Mouse (Mus musculus) spleen, adult 2 months (tissue): ENCODE results near the gene Prr19.

Source experiments
- CTCF ChIP-seq: fragments of 200-500 bp; IDR thresholded peaks from 2 replicates; pipeline ENCODE4 v1.5.1; 2011; ENCODE audit warnings: mild to moderate bottlenecking, inconsistent platforms; ENCODE audit not compliant: insufficient read depth, insufficient read length, insufficient replicate concordance; ENCODE audit errors: extremely low read depth
- POLR2A ChIP-seq: fragments of 200-500 bp; IDR thresholded peaks from 2 replicates; pipeline ENCODE4 v1.6.1; 2011; ENCODE audit warnings: low read depth, low read length, inconsistent platforms

DNA sequence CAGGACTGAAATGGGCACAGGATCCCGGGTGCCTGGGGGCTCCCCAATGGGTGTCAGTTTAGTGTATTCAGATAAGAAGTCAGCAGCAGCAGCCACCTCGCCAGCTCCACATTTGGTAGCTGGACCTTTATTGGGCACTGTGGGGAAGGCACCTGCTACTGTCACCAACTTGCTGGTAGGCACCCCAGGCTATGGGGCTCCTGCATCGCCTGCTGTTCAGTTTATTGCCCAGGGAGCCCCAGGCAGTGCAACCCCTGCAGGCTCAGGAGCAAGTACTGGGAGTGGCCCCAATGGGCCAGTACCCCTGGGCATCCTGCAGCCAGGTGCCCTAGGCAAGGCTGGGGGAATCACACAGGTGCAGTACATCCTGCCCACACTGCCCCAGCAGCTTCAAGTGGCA is 12.5 kb upstream of the Prr19 start:
- no peak for TF ChIP-seq CTCF
- TF ChIP-seq POLR2A: no peak
